Mouse (Mus musculus) stomach, embryonic 14.5 days (tissue): Measurements from ENCODE around the gene Fam83e. TPM values are rescaled to one million over a fixed set of nuclear protein-coding genes. Genes with fewer than 3 reads are reported as not detected.
A peak's percentile ranks its signal among the peaks of the same experiment; 100 is the strongest.

ENCODE experiments used
- ATAC-seq: fragments of 200-750 bp; cut with Nextera tagmentation; 2 replicates; pipeline ENCODE4 v1.8.0; 2017; ENCODE audit warnings: low read depth, moderate TSS enrichment; ENCODE audit not compliant: insufficient number of reproducible peaks, insufficient read depth, low FRiP score
- H3K27ac ChIP-seq: fragments of 300-500 bp; sonication (generic); 2 replicates; pipeline ENCODE4 v1.5.1; 2014; ENCODE audit warnings: mild to moderate bottlenecking, low read length, moderate library complexity, mixed read lengths
- H3K27me3 ChIP-seq: fragments of 300-500 bp; sonication (generic); 2 replicates; pipeline ENCODE4 v1.6.1; 2014; ENCODE audit warnings: low read length, control low read depth, mixed read lengths; ENCODE audit not compliant: control insufficient read depth, insufficient read depth
- H3K36me3 ChIP-seq: fragments of 300-500 bp; sonication (generic); 2 replicates; pipeline ENCODE4 v1.6.1; 2014; ENCODE audit warnings: mild to moderate bottlenecking, control low read depth, low read length, moderate library complexity, mixed read lengths; ENCODE audit not compliant: control insufficient read depth, insufficient read depth
- H3K4me1 ChIP-seq: fragments of 300-500 bp; sonication (generic); 2 replicates; pipeline ENCODE4 v1.6.1; 2014; ENCODE audit warnings: low read length, control low read depth, mixed read lengths; ENCODE audit not compliant: control insufficient read depth, insufficient read depth
- H3K4me2 ChIP-seq: fragments of 300-500 bp; sonication (generic); replicated peaks from 2 replicates; pipeline ENCODE4 v1.6.1; 2014; ENCODE audit warnings: low read depth, low read length, control low read depth
- H3K4me3 ChIP-seq: fragments of 300-500 bp; sonication (generic); 2 replicates; pipeline ENCODE4 v1.5.1; 2014; ENCODE audit warnings: low read depth, low read length, control low read depth
- H3K9ac ChIP-seq: fragments of 300-500 bp; sonication (generic); replicated peaks from 2 replicates; pipeline ENCODE4 v1.6.1; 2014; ENCODE audit warnings: low read depth, mild to moderate bottlenecking, control low read depth, low read length, moderate library complexity, mixed read lengths
- H3K9me3 ChIP-seq: fragments of 300-500 bp; sonication (generic); 2 replicates; pipeline ENCODE4 v1.6.1; 2016; ENCODE audit warnings: low read depth, low read length, control low read depth; ENCODE audit not compliant: control insufficient read depth
- WGBS: fragments of 180-500 bp; shearing (Covaris S2); extraction: QIAGEN DNeasy Blood & Tissue Kit; methylation state at CpG from one replicate; pipeline ENCODE4 v1.1.7; 2014; 5-methylcytosine and 5-hydroxymethylcytosine counted together
- polyA plus RNA-seq: library from polyadenylated mRNA; unstranded; fragments of >200 nt; fragmentation: Nextera tagmentation; extraction: Ambion mirVana; gene quantifications from 2 replicates; pipeline ENCODE4 v1.2.1, GENCODE M21; 2014

Fam83e gene
- polyA plus RNA-seq, 1 experiment from 2014 or later, result 3.1 TPM

DNA sequence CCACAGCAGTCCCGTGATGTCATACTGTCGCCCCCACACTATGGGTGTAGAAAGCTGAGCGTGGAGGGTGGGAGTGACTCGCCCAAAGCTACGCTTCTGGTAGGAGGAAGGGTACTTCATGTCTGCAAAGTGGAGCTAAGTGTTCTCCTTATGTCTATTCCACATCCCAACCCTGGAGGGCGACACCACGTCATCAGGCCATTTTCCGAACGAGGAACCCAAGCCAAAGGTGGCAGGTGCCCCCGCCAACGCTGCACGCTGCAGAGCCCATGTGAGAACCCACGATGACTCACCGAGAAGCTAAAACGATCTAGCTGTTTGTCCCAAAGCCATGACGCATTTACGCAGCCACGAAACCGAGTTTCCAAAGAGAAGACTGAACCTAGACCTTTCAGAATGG lies 21.3 kb downstream of the Fam83e start:
- H3K36me3 ChIP-seq, result no peaks in the 10 kb centered on the region
- 43% methylated on average over 19 of the region's 19 CpGs for WGBS
- peak overlapping the region; percentile 41 for H3K4me2 ChIP-seq
- no peaks in the 10 kb centered on the region for H3K9me3 ChIP-seq
- no peak overlapping the region for H3K27ac ChIP-seq
- ATAC-seq, result no peak
- H3K9ac ChIP-seq, result no peak overlapping the region
- no peaks in the 10 kb centered on the region for H3K4me1 ChIP-seq
- H3K4me3 ChIP-seq, result peak overlapping the region; percentile 14
- no peaks in the 10 kb centered on the region for H3K27me3 ChIP-seq

DNA sequence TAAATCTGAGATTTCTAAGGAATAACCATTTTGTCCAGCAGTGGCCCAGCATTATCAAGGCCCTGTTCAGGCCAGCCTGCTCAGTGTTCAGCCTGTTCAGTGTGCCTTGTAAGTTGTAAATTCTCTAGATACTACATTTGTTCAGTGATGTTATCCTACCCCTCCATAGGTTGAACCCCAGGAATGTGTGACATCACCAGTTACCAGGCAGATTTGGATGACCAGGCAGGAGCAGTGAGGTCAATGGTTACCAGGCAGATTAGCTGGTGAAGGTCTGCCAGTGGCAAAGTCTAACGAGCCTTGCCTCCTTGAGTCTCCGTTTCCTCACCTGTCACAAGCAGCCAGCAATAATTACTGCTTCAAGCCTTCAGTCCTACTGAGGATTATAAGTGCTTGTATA lies 23.4 kb downstream of the Fam83e start:
- no peak overlapping the region for H3K9ac ChIP-seq
- 38% methylated on average over 2 of the region's 2 CpGs for WGBS
- no peaks in the 10 kb centered on the region for H3K36me3 ChIP-seq
- H3K9me3 ChIP-seq, result no peaks in the 10 kb centered on the region
- no peaks in the 10 kb centered on the region for H3K27me3 ChIP-seq
- peaks cover 6% of the 10 kb centered on the region for H3K4me1 ChIP-seq
- no peak overlapping the region for H3K27ac ChIP-seq
- no peak for ATAC-seq
- no peak overlapping the region for H3K4me2 ChIP-seq
- H3K4me3 ChIP-seq, result no peak overlapping the region

DNA sequence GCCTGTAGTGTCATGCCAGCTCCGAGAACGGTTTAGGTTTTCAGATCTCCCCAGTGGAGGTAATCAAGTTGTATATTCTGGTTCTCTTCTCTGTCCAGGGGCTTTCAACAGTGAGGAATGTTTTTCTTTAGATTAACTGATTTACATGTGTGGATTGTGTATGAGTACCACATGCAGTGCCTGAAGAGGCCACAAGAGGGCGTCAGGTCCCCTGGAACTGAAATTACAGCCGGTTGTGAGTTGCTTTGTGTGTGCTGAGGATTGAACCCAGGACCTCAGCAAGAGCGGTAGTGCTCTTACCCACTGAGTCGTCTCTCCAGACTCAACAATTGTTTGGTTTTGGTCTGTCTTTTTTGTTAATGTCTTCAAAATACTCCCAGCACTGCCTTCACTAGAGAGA lies 25.5 kb downstream of the Fam83e start:
- H3K4me1 ChIP-seq, result peaks cover 12% of the 10 kb centered on the region
- H3K4me3 ChIP-seq, result no peak overlapping the region
- H3K9me3 ChIP-seq, result no peaks in the 10 kb centered on the region
- no peaks in the 10 kb centered on the region for H3K36me3 ChIP-seq
- H3K27me3 ChIP-seq, result no peaks in the 10 kb centered on the region
- no peak overlapping the region for H3K27ac ChIP-seq
- ATAC-seq, result no peak
- 66% methylated on average over 6 of the region's 6 CpGs for WGBS
- H3K4me2 ChIP-seq, result no peak overlapping the region
- H3K9ac ChIP-seq, result no peak overlapping the region

DNA sequence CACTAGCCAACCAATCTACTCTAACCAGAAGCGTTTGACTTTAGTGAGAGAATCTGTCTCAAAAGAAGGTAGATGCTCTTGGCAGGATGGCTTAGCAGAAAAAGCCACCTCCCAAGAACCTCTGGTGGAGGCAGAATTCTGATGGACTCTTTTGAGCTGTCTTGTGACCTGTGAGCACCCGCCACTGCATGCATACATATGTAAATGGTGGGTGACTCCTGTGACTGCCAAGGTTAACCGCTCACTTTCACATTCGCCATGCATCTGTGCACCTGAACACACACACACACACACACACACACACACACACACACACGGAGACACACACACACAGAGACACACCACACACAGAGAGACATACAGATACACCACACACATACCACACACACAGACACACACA lies 26.4 kb downstream of the Fam83e start:
- Histone ChIP-seq H3K9ac (no peak overlapping the region), H3K4me1 (peaks cover 12% of the 10 kb centered on the region), H3K36me3 (no peaks in the 10 kb centered on the region), H3K9me3 (no peaks in the 10 kb centered on the region), H3K4me2 (no peak overlapping the region), H3K4me3 (no peak overlapping the region), H3K27me3 (no peaks in the 10 kb centered on the region), H3K27ac (no peak overlapping the region)
- 79% methylated on average over 5 of the region's 5 CpGs for WGBS
- ATAC-seq, result no peak

DNA sequence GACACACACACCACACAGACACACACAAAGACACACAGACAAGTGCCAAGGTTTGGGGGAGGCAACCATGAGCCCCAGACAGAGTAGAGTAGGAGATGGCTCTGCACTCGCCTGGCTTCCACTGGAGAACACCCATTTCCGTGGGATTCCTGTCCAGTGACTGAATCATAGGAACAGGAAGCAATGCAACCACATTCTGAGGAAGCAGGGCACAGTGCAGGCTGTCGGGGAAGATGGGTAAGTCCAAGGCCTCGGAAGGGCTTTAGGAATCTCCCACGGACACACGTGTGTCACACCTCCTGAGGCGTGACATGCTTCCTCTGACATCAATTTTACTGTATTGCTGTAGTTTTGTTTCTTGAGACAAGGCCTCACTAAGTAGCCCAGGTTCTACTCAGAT lies 27.1 kb downstream of the Fam83e start:
- no peak for ATAC-seq
- H3K4me3 ChIP-seq, result no peak overlapping the region
- H3K9ac ChIP-seq, result no peak overlapping the region
- H3K27me3 ChIP-seq, result no peaks in the 10 kb centered on the region
- WGBS, result 70% methylated on average over 7 of the region's 7 CpGs
- H3K9me3 ChIP-seq, result no peaks in the 10 kb centered on the region
- no peak overlapping the region for H3K27ac ChIP-seq
- peaks cover 12% of the 10 kb centered on the region for H3K4me1 ChIP-seq
- H3K36me3 ChIP-seq, result no peaks in the 10 kb centered on the region
- no peak overlapping the region for H3K4me2 ChIP-seq

DNA sequence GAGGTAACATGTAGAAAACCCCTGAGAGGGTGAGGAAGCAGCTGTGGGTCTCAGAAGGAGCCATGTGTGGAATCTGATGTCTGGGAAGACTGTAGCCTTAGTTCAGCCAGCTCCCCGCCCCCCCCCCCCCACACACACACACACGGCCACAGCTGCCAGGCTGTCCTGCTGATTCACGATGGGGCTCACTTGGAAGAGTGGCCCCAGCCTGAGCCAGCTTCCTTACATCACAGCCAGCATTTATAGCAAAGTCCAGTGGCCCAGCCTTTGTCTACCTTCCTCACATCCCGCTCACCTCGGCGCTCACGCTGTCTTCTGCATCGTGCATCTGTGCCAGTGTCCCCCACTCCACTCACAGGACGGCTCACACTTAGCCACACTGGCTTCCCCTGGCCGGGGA lies 28.4 kb downstream of the Fam83e start:
- no peak overlapping the region for H3K4me3 ChIP-seq
- no peaks in the 10 kb centered on the region for H3K9me3 ChIP-seq

DNA sequence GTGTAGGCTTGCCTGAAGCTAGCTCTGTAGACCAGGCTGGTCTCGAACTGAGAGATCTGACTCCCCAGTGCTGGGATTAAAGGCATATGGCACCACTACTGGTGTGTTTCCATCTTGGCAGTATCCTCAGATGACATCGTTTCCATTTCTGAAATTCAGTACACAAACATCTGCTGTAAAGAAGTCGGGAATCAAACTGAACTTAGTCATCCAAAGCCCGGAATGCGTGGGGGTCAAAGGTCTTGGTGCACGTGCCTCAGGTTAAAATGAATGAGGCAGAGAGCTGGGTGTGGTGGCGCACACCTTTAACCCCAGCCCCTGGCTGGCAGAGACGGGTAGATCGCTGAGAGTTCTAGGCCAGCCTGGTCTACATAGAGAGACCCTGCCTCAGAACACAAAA lies 29.1 kb downstream of the Fam83e start:
- WGBS, result 55% methylated on average over 9 of the region's 9 CpGs
- no peaks in the 10 kb centered on the region for H3K27me3 ChIP-seq
- no peaks in the 10 kb centered on the region for H3K9me3 ChIP-seq
- no peak for ATAC-seq
- H3K4me1 ChIP-seq, result peaks cover 12% of the 10 kb centered on the region
- H3K27ac ChIP-seq, result no peak overlapping the region
- no peak overlapping the region for H3K9ac ChIP-seq
- H3K36me3 ChIP-seq, result no peaks in the 10 kb centered on the region
- H3K4me2 ChIP-seq, result no peak overlapping the region
- H3K4me3 ChIP-seq, result no peak overlapping the region

More for the DNA sequence above, 28.4 kb downstream of the Fam83e start:
- Histone ChIP-seq H3K27ac (no peak overlapping the region), H3K9ac (no peak overlapping the region), H3K36me3 (no peaks in the 10 kb centered on the region), H3K27me3 (no peaks in the 10 kb centered on the region), H3K4me1 (peaks cover 12% of the 10 kb centered on the region), H3K4me2 (no peak overlapping the region)
- ATAC-seq, result no peak
- 38% methylated on average over 9 of the region's 10 CpGs for WGBS

DNA sequence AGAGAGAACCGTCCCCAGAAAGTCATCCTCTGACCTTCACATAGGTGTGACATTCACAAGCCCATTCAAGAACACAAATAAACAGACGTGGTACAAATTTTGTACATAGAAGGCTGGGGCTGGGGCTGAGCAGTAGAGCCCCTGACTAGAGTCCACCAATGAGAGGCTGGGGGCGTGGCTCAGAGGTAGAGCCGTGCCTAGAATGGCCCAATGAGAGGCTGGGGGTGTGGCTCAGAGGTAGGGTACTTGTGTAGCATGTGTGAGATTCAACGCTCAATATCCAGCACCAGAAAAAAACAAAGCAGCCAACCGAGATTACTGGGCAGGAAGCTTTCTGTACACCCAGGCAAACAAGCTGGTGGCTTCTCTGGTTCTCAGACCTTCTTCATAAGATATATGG lies 34.7 kb downstream of the Fam83e start:
- Histone ChIP-seq H3K27me3 (no peaks in the 10 kb centered on the region; the same call in 1 of the 2 replicates), H3K9ac (no peak overlapping the region), H3K4me1 (no peaks in the 10 kb centered on the region), H3K9me3 (no peaks in the 10 kb centered on the region), H3K4me3 (no peak overlapping the region), H3K36me3 (no peaks in the 10 kb centered on the region), H3K27ac (no peak overlapping the region), H3K4me2 (no peak overlapping the region)
- WGBS, result 51% methylated on average over 6 of the region's 6 CpGs
- no peak for ATAC-seq

DNA sequence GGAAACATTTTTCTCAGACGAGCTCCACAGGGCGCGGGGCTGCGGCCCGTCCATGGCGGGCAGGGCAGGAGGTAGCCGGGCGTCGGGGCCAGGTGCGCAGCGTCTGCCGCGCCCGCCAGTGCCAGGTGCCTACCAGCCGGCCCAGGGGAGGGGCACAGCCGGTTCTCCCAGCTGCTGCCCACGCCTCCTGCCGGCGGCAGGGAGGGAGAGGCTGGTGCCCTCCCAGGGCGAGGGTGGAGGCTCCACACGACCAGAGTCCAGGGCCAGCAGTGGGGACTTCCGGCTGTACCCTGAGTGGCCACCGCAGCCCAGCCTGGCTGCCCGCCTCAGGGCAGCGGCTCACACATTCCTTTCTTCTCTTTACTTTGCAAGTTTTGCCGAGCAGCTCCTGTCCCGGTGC lies 38.4 kb downstream of the Fam83e start:
- Histone ChIP-seq H3K4me3 (no peak overlapping the region; the same call in 1 of the 2 replicates), H3K9me3 (no peaks in the 10 kb centered on the region), H3K27ac (no peak overlapping the region), H3K9ac (no peak overlapping the region), H3K4me2 (peak overlapping the region; percentile 26), H3K36me3 (no peaks in the 10 kb centered on the region), H3K27me3 (no peaks in the 10 kb centered on the region; the same call in 1 of the 2 replicates), H3K4me1 (no peaks in the 10 kb centered on the region)
- 11% methylated on average over 22 of the region's 27 CpGs for WGBS
- ATAC-seq, result peak; percentile 71
